Mouse (Mus musculus) kidney, embryonic 16.5 days (tissue): ENCODE measurements around the gene Ccdc124. TPM values are rescaled to one million over a fixed set of nuclear protein-coding genes. Genes with fewer than 3 reads are reported as not detected.

Experiments
- ATAC-seq: fragments of 200-750 bp; cut with Nextera tagmentation; 2 replicates; pipeline ENCODE4 v1.8.0; 2017; ENCODE audit warnings: moderate TSS enrichment; ENCODE audit not compliant: low FRiP score, low TSS enrichment
- H3K27ac ChIP-seq: fragments of 300-500 bp; sonication (generic); 2 replicates; pipeline ENCODE4 v1.5.1; 2014; ENCODE audit warnings: low read length
- H3K27me3 ChIP-seq: fragments of 300-500 bp; sonication (generic); 2 replicates; pipeline ENCODE4 v1.6.1; 2014; ENCODE audit warnings: low read length, control low read depth, mixed read lengths; ENCODE audit not compliant: insufficient read depth
- H3K36me3 ChIP-seq: fragments of 300-500 bp; sonication (generic); 2 replicates; pipeline ENCODE4 v1.6.1; 2014; ENCODE audit warnings: low read length, control low read depth, mixed read lengths; ENCODE audit not compliant: insufficient read depth
- H3K4me1 ChIP-seq: fragments of 300-500 bp; sonication (generic); 2 replicates; pipeline ENCODE4 v1.6.1; 2014; ENCODE audit warnings: low read length, control low read depth, mixed read lengths; ENCODE audit not compliant: insufficient read depth
- H3K4me2 ChIP-seq: fragments of 300-500 bp; sonication (generic); replicated peaks from 2 replicates; pipeline ENCODE4 v1.6.1; 2014; ENCODE audit warnings: low read depth, low read length
- H3K4me3 ChIP-seq: fragments of 300-500 bp; sonication (generic); 2 replicates; pipeline ENCODE4 v1.5.1; 2014; ENCODE audit warnings: mild to moderate bottlenecking, low read length
- H3K9ac ChIP-seq: fragments of 300-500 bp; sonication (generic); replicated peaks from 2 replicates; pipeline ENCODE4 v1.6.1; 2014; ENCODE audit warnings: low read length
- H3K9me3 ChIP-seq: fragments of 300-500 bp; sonication (generic); 2 replicates; pipeline ENCODE4 v1.6.1; 2016; ENCODE audit warnings: low read length, control low read depth
- WGBS: fragments of 180-500 bp; shearing (Covaris S2); extraction: QIAGEN DNeasy Blood & Tissue Kit; methylation state at CpG from one replicate; pipeline ENCODE4 v1.1.7; 2014; 5-methylcytosine and 5-hydroxymethylcytosine counted together
- polyA plus RNA-seq: library from polyadenylated mRNA; unstranded; fragments of >200 nt; fragmentation: Nextera tagmentation; extraction: Ambion mirVana; gene quantifications from 2 replicates; pipeline ENCODE4 v1.2.1, GENCODE M21; 2015

Gene Ccdc124
- polyA plus RNA-seq, 1 experiment from 2014 or later: 114 TPM

GRCm38 (mm10) chr8:70841147-70842072 lies 32.3 kb downstream of the Ccdc124 start:
- peak overlapping the region; percentile 28 for H3K9ac ChIP-seq

DNA sequence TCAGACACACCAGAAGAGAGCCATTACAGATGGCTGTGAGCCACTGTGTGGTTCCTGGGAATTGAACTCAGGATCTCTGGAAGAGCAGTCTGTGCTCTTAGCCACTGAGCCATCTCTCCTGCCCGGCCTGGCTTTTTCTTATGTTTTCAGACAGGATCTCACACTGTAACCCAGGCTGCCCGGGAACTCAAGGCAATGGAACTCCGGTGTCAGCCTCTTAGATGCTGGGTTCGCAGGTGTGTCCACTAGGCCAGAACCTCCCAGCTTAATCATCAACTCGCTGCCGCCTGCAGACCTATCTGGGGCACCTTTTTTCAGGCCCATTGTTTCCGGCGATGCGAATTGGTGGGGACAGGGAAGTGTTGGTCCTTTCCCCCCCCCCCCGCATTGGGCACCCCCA lies 33.1 kb downstream of the Ccdc124 start:
- Histone ChIP-seq H3K4me1 (peaks cover 23% of the 10 kb centered on the region), H3K27me3 (no peaks in the 10 kb centered on the region), H3K4me3 (0 out of 2 replicates have a peak overlapping the region, but pooled peaks have one; percentile 6), H3K27ac (peak overlapping the region; percentile 88), H3K9ac (no peak overlapping the region), H3K36me3 (0 out of 2 replicates have a peak, but pooled peaks cover 3% of the 10 kb centered on the region), H3K9me3 (no peaks in the 10 kb centered on the region), H3K4me2 (peak overlapping the region; percentile 17; the same call in 1 of the 2 replicates)
- no peak for ATAC-seq
- WGBS: 35% methylated on average over 10 of the region's 10 CpGs

More at GRCm38 (mm10) chr8:70841147-70842072, 32.3 kb downstream of the Ccdc124 start:
- Histone ChIP-seq H3K4me1 (peaks cover 23% of the 10 kb centered on the region), H3K4me2 (peak overlapping the region; percentile 17; the same call in 1 of the 2 replicates), H3K27ac (peak overlapping the region; percentile 88), H3K4me3 (0 out of 2 replicates have a peak overlapping the region, but pooled peaks have one; percentile 6), H3K9me3 (no peaks in the 10 kb centered on the region), H3K27me3 (no peaks in the 10 kb centered on the region), H3K36me3 (0 out of 2 replicates have a peak, but pooled peaks cover 3% of the 10 kb centered on the region)
- ATAC-seq: peak; percentile 8
- WGBS: 34% methylated on average over 22 of the region's 22 CpGs

- 2% methylated on average over 55 of the region's 55 CpGs for WGBS
- H3K27ac ChIP-seq: peak within 1 kb of the TSS; percentile 88
- H3K36me3 ChIP-seq: 0 out of 2 replicates have a peak, but pooled peaks cover 3% of the 10 kb centered on the region
- H3K4me2 ChIP-seq: peak within 1 kb of the TSS; percentile 89
- peak; percentile 98 for ATAC-seq
- H3K4me1 ChIP-seq: peaks cover 23% of the 10 kb centered on the region
- peak within 1 kb of the TSS; percentile 90 for H3K9ac ChIP-seq
- H3K9me3 ChIP-seq: no peaks in the 10 kb centered on the region
- H3K4me3 ChIP-seq: peak within 1 kb of the TSS; percentile 76
- H3K27me3 ChIP-seq: no peaks in the 10 kb centered on the region
Measured at GRCm38 (mm10) chr8:70839408-70840351, 34.1 kb downstream of the Ccdc124 start, which contains the start of gene Arrdc2. Gene Arrdc2, minus strand, starts transcription at chr8:70839720.

- WGBS: 2% methylated on average over 66 of the region's 66 CpGs
- Histone ChIP-seq H3K27ac (peak overlapping the region; percentile 87), H3K9ac (peak overlapping the region; percentile 90), H3K4me1 (peaks cover 23% of the 10 kb centered on the region), H3K4me2 (peak overlapping the region; percentile 89), H3K36me3 (0 out of 2 replicates have a peak, but pooled peaks cover 3% of the 10 kb centered on the region), H3K4me3 (peak overlapping the region; percentile 76), H3K27me3 (no peaks in the 10 kb centered on the region), H3K9me3 (no peaks in the 10 kb centered on the region)
- ATAC-seq: peak; percentile 20
Measured at GRCm38 (mm10) chr8:70838654-70839407, 34.9 kb downstream of the Ccdc124 start.

DNA sequence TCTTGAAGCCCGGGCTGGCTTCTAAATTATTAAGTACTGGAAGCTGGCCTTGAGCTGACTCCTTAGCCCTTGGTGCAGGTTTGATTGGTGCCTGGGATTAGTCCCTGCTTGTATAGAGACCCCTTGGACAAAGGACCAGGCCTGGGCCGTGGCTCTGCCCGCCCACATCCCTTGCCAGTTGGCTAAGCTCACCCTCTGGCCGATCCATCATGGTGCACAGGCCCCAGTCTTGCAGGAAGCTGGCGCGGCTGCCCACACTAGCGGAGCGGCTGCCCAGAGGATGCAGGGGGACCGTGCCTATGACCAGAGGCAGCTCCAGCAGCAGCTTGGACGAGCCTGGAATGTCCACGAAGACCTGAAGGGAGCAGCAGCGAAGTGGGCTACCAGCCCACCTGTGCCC lies 37.1 kb downstream of the Ccdc124 start:
- Histone ChIP-seq H3K4me1 (peaks cover 30% of the 10 kb centered on the region), H3K4me3 (no peak overlapping the region), H3K4me2 (no peak overlapping the region), H3K9me3 (no peaks in the 10 kb centered on the region), H3K27me3 (no peaks in the 10 kb centered on the region), H3K27ac (no peak overlapping the region), H3K36me3 (0 out of 2 replicates have a peak, but pooled peaks cover 3% of the 10 kb centered on the region), H3K9ac (no peak overlapping the region)
- no peak for ATAC-seq
- WGBS: 86% methylated on average over 12 of the region's 12 CpGs

DNA sequence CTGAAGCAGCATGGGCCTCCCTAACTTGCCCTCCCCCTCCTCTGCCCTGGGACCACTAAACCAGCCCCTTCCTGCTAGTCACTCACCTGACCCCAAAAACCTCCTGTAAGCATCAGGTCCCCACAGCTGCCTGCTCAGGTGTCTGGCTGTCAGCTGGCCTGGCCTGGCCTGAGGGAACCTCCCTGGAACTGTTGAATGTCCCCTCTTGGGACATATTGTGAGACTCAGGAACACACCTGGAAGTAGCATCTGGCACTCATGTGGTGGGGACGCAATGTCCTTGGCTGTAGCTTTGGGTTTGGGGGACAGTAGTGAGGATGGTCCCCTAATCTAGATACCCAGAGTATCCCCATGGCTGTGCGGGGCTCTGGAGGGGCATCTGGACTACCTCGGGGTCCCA lies 39.7 kb downstream of the Ccdc124 start:
- Histone ChIP-seq H3K27ac (no peak overlapping the region), H3K27me3 (no peaks in the 10 kb centered on the region), H3K9ac (no peak overlapping the region), H3K9me3 (no peaks in the 10 kb centered on the region), H3K4me3 (no peak overlapping the region), H3K4me1 (peaks cover 15% of the 10 kb centered on the region), H3K4me2 (no peak overlapping the region), H3K36me3 (0 out of 2 replicates have a peak, but pooled peaks cover 3% of the 10 kb centered on the region)
- no peak for ATAC-seq
- WGBS: 95% methylated on average over 3 of the region's 3 CpGs

DNA sequence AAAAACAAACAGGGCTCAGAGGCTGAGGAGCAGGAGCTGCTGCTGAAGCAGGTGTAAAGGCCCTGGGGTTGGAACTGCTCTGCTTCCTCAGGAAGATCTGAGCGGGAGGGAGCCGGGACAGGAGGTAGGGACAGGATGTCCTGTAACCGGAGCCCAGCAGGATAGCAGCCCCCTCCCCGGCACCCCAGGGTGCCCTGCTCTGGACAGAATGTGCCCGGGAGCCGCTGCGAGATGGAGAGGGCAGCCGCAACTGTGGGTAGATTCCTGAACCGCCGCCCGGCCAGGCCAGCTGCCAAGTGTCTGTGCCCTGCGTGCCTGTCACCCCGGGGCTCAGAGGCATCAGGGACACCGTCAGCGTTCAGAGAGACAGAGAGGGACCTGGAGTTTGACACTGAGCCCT lies 40.2 kb downstream of the Ccdc124 start:
- 0 out of 2 replicates have a peak, but pooled peaks have one; percentile 10 for ATAC-seq
- no peaks in the 10 kb centered on the region for H3K27me3 ChIP-seq
- 44% methylated on average over 15 of the region's 15 CpGs for WGBS
- H3K4me2 ChIP-seq: no peak overlapping the region
- peaks cover 12% of the 10 kb centered on the region for H3K4me1 ChIP-seq
- H3K36me3 ChIP-seq: 0 out of 2 replicates have a peak, but pooled peaks cover 3% of the 10 kb centered on the region
- H3K27ac ChIP-seq: no peak overlapping the region
- no peak overlapping the region for H3K4me3 ChIP-seq
- H3K9ac ChIP-seq: no peak overlapping the region; the same call in 1 of the 2 replicates
- no peaks in the 10 kb centered on the region for H3K9me3 ChIP-seq

DNA sequence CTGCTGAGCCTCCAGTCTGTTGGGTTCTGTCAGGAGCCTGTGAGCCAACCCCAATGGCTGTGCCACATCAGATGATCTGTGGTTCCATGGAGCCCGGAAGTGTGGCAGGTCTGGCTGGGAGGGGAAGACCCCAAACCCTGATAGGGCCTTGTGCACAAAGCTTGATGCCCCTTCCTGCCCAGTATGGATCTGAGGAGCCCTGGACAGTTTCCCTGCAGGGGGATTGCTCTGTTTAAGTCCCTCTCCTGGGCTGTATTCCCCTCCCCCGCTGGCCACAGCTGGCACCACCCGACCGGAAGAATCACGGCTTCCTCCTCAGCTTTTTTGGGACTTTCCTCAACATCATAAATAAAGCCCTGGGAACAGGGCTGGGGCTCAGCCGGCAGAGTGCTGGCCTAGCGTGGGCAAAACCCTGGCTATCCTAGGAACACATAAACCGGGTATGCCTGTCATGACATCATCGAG lies 40.7 kb downstream of the Ccdc124 start:
- no peak overlapping the region for H3K27ac ChIP-seq
- 0 out of 2 replicates have a peak, but pooled peaks have one; percentile 10 for ATAC-seq

More for the DNA sequence above, 40.7 kb downstream of the Ccdc124 start:
- Histone ChIP-seq H3K4me3 (no peak overlapping the region), H3K4me2 (no peak overlapping the region), H3K9ac (no peak overlapping the region), H3K4me1 (0 out of 2 replicates have a peak, but pooled peaks cover 9% of the 10 kb centered on the region), H3K36me3 (0 out of 2 replicates have a peak, but pooled peaks cover 3% of the 10 kb centered on the region), H3K9me3 (no peaks in the 10 kb centered on the region), H3K27me3 (no peaks in the 10 kb centered on the region)
- whole genome bisulfite sequencing: 32% methylated on average over 9 of the region's 9 CpGs
